Mouse (Mus musculus) limb, embryonic 12.5 days (tissue): Measurements from ENCODE around the gene Mgat5. TPM values are rescaled to one million over a fixed set of nuclear protein-coding genes. Genes with fewer than 3 reads are reported as not detected.

ENCODE experiments used
- ATAC-seq: fragments of 200-750 bp; cut with Nextera tagmentation; 2 replicates; pipeline ENCODE4 v1.8.0; 2017; ENCODE audit warnings: low read depth, moderate TSS enrichment; ENCODE audit not compliant: insufficient number of reproducible peaks, insufficient read depth, low FRiP score, low TSS enrichment
- H3K27ac ChIP-seq: fragments of 300-500 bp; sonication (generic); 2 replicates; pipeline ENCODE4 v1.5.1; 2016; ENCODE audit warnings: mild to moderate bottlenecking, moderate library complexity
- H3K27me3 ChIP-seq: fragments of 300-500 bp; sonication (generic); 2 replicates; pipeline ENCODE4 v1.6.1; 2016; ENCODE audit warnings: mild to moderate bottlenecking, moderate library complexity
- H3K36me3 ChIP-seq: fragments of 300-500 bp; sonication (generic); 2 replicates; pipeline ENCODE4 v1.6.1; 2016; ENCODE audit warnings: mild to moderate bottlenecking, moderate library complexity
- H3K4me1 ChIP-seq: fragments of 300-500 bp; sonication (generic); replicated peaks from 2 replicates; pipeline ENCODE4 v1.6.1; 2016
- H3K4me2 ChIP-seq: fragments of 300-500 bp; sonication (generic); 2 replicates; pipeline ENCODE4 v1.6.1; 2016; ENCODE audit warnings: mild to moderate bottlenecking, moderate library complexity
- H3K4me3 ChIP-seq: fragments of 300-500 bp; sonication (generic); replicated peaks from 2 replicates; pipeline ENCODE4 v1.5.1; 2016; ENCODE audit warnings: mild to moderate bottlenecking
- H3K9ac ChIP-seq: fragments of 300-500 bp; sonication (generic); replicated peaks from 2 replicates; pipeline ENCODE4 v1.6.1; 2016; ENCODE audit warnings: mild to moderate bottlenecking, moderate library complexity
- H3K9me3 ChIP-seq: fragments of 300-500 bp; sonication (generic); 2 replicates; pipeline ENCODE4 v1.6.1; 2016; ENCODE audit warnings: mild to moderate bottlenecking, moderate library complexity
- WGBS: fragments of 180-500 bp; shearing (Covaris S2); methylation state at CpG from one replicate; pipeline ENCODE4 v1.1.7; 2016; 5-methylcytosine and 5-hydroxymethylcytosine counted together
- polyA plus RNA-seq: library from polyadenylated mRNA; unstranded; fragments of >200 nt; fragmentation: Nextera tagmentation; extraction: Ambion mirVana; gene quantifications from 2 replicates; pipeline ENCODE4 v1.2.1, GENCODE M21; 2016

Mgat5 gene
- polyA plus RNA-seq, 1 experiment from 2014 or later, result 6.2 TPM

- Histone ChIP-seq H3K27ac (no peak overlapping the region), H3K9ac (no peak overlapping the region), H3K9me3 (no peaks in the 10 kb centered on the region), H3K36me3 (peaks cover 35% of the 10 kb centered on the region; the same call in 1 of the 2 replicates), H3K27me3 (no peaks in the 10 kb centered on the region), H3K4me1 (no peaks in the 10 kb centered on the region), H3K4me2 (no peak overlapping the region), H3K4me3 (no peak overlapping the region)
- ATAC-seq, result no peak
- 86% methylated on average over 1 of the region's 1 CpGs for WGBS
These were observed 211.1 kb downstream of the Mgat5 start for GRCm38 (mm10) chr1:127415896-127416295.

GRCm38 (mm10) chr1:127416971-127417370, 212.2 kb downstream of the Mgat5 start:
- Histone ChIP-seq H3K4me1 (no peaks in the 10 kb centered on the region), H3K36me3 (peaks cover 35% of the 10 kb centered on the region; the same call in 1 of the 2 replicates), H3K9ac (no peak overlapping the region), H3K9me3 (no peaks in the 10 kb centered on the region), H3K27ac (no peak overlapping the region), H3K4me3 (no peak overlapping the region), H3K27me3 (no peaks in the 10 kb centered on the region), H3K4me2 (no peak overlapping the region)
- ATAC-seq, result no peak
- 79% methylated on average over 1 of the region's 1 CpGs for WGBS

- no peaks in the 10 kb centered on the region for H3K27me3 ChIP-seq
- H3K4me1 ChIP-seq, result no peaks in the 10 kb centered on the region
- H3K9me3 ChIP-seq, result no peaks in the 10 kb centered on the region
- ATAC-seq, result no peak
- H3K4me2 ChIP-seq, result no peak overlapping the region
- no peak overlapping the region for H3K9ac ChIP-seq
- peaks cover 30% of the 10 kb centered on the region; the same call in 1 of the 2 replicates for H3K36me3 ChIP-seq
- H3K27ac ChIP-seq, result no peak overlapping the region
- H3K4me3 ChIP-seq, result no peak overlapping the region
- WGBS, result 87% methylated on average over 4 of the region's 4 CpGs
These were observed 214.2 kb downstream of the Mgat5 start for GRCm38 (mm10) chr1:127418916-127419575.

- Histone ChIP-seq H3K27me3 (no peaks in the 10 kb centered on the region), H3K4me2 (no peak overlapping the region), H3K9ac (no peak overlapping the region), H3K4me1 (0 out of 2 replicates have a peak, but pooled peaks cover 4% of the 10 kb centered on the region), H3K27ac (no peak overlapping the region), H3K36me3 (peaks cover 28% of the 10 kb centered on the region; the same call in 1 of the 2 replicates), H3K4me3 (no peak overlapping the region), H3K9me3 (no peaks in the 10 kb centered on the region)
- ATAC-seq, result no peak
- WGBS, result 84% methylated on average over 7 of the region's 7 CpGs
These were observed 214.8 kb downstream of the Mgat5 start for GRCm38 (mm10) chr1:127419581-127419980.

- Histone ChIP-seq H3K4me3 (no peak overlapping the region), H3K4me2 (no peak overlapping the region), H3K27me3 (no peaks in the 10 kb centered on the region), H3K9ac (no peak overlapping the region), H3K9me3 (no peaks in the 10 kb centered on the region), H3K27ac (no peak overlapping the region), H3K4me1 (peaks cover 12% of the 10 kb centered on the region), H3K36me3 (peaks cover 22% of the 10 kb centered on the region; the same call in 1 of the 2 replicates)
- WGBS, result 65% methylated on average over 13 of the region's 13 CpGs
- no peak for ATAC-seq
These were observed 215.6 kb downstream of the Mgat5 start for GRCm38 (mm10) chr1:127420383-127420782.

GRCm38 (mm10) chr1:127420795-127421194, 216.0 kb downstream of the Mgat5 start:
- peaks cover 13% of the 10 kb centered on the region for H3K4me1 ChIP-seq
- WGBS, result 85% methylated on average over 15 of the region's 15 CpGs
- H3K27ac ChIP-seq, result no peak overlapping the region

GRCm38 (mm10) chr1:127422565-127422964, 217.8 kb downstream of the Mgat5 start:
- H3K9ac ChIP-seq, result no peak overlapping the region
- 89% methylated on average over 4 of the region's 4 CpGs for WGBS
- H3K4me1 ChIP-seq, result peaks cover 13% of the 10 kb centered on the region
- ATAC-seq, result no peak
- H3K4me3 ChIP-seq, result no peak overlapping the region
- no peak overlapping the region for H3K4me2 ChIP-seq
- no peak overlapping the region for H3K27ac ChIP-seq
- no peaks in the 10 kb centered on the region for H3K27me3 ChIP-seq
- no peaks in the 10 kb centered on the region for H3K9me3 ChIP-seq
- H3K36me3 ChIP-seq, result peaks cover 8% of the 10 kb centered on the region; the same call in 1 of the 2 replicates

More at GRCm38 (mm10) chr1:127420795-127421194, 216.0 kb downstream of the Mgat5 start:
- H3K27me3 ChIP-seq, result no peaks in the 10 kb centered on the region
- peaks cover 20% of the 10 kb centered on the region; the same call in 1 of the 2 replicates for H3K36me3 ChIP-seq
- H3K4me3 ChIP-seq, result no peak overlapping the region
- no peak overlapping the region for H3K9ac ChIP-seq
- H3K9me3 ChIP-seq, result no peaks in the 10 kb centered on the region
- no peak for ATAC-seq
- H3K4me2 ChIP-seq, result no peak overlapping the region

GRCm38 (mm10) chr1:127425021-127425532, 220.3 kb downstream of the Mgat5 start:
- no peak for ATAC-seq
- Histone ChIP-seq H3K9me3 (no peaks in the 10 kb centered on the region), H3K4me1 (peaks cover 13% of the 10 kb centered on the region), H3K36me3 (no peaks in the 10 kb centered on the region), H3K27me3 (no peaks in the 10 kb centered on the region), H3K9ac (no peak overlapping the region), H3K4me3 (no peak overlapping the region), H3K27ac (no peak overlapping the region), H3K4me2 (no peak overlapping the region)
- 49% methylated on average over 6 of the region's 6 CpGs for WGBS

- peaks cover 14% of the 10 kb centered on the region for H3K4me1 ChIP-seq
- no peak overlapping the region for H3K9ac ChIP-seq
- 82% methylated on average over 7 of the region's 7 CpGs for WGBS
- no peak overlapping the region for H3K27ac ChIP-seq
- ATAC-seq, result no peak
- no peaks in the 10 kb centered on the region for H3K9me3 ChIP-seq
- H3K27me3 ChIP-seq, result no peaks in the 10 kb centered on the region
- no peaks in the 10 kb centered on the region for H3K36me3 ChIP-seq
- no peak overlapping the region for H3K4me3 ChIP-seq
- no peak overlapping the region for H3K4me2 ChIP-seq
These were observed 225.5 kb downstream of the Mgat5 start for GRCm38 (mm10) chr1:127430290-127430689.

GRCm38 (mm10) chr1:127434829-127435228, 230.0 kb downstream of the Mgat5 start:
- H3K4me3 ChIP-seq, result no peak overlapping the region

GRCm38 (mm10) chr1:127437091-127437490, 232.3 kb downstream of the Mgat5 start:
- Histone ChIP-seq H3K36me3 (no peaks in the 10 kb centered on the region), H3K4me2 (no peak overlapping the region), H3K4me1 (peaks cover 65% of the 10 kb centered on the region), H3K9me3 (no peaks in the 10 kb centered on the region), H3K4me3 (no peak overlapping the region), H3K27me3 (no peaks in the 10 kb centered on the region), H3K27ac (no peak overlapping the region), H3K9ac (no peak overlapping the region)
- 44% methylated on average over 6 of the region's 6 CpGs for WGBS
- no peak for ATAC-seq

More at GRCm38 (mm10) chr1:127434829-127435228, 230.0 kb downstream of the Mgat5 start:
- Histone ChIP-seq H3K9me3 (no peaks in the 10 kb centered on the region), H3K4me1 (peaks cover 45% of the 10 kb centered on the region), H3K27me3 (no peaks in the 10 kb centered on the region), H3K4me2 (no peak overlapping the region), H3K36me3 (no peaks in the 10 kb centered on the region), H3K9ac (no peak overlapping the region), H3K27ac (no peak overlapping the region)
- 90% methylated on average over 4 of the region's 4 CpGs for WGBS
- ATAC-seq, result no peak
